Mouse (Mus musculus): ENCODE results near the gene Eif2s2.
"Not testable (repeated sequence)": the region's sequence is repeated elsewhere in the genome, so short reads cannot be mapped to it uniquely, and the experiment has no call there.

Gene Eif2s2

GRCm38 (mm10) chr2:154892201-154893044 lies at the start of gene Eif2s2:
Gene Eif2s2, minus strand, starts transcription at chr2:154892935.
- peak; percentile 91 for DNase-seq (ENCODE audit: low spot score)

GRCm38 (mm10) chr2:154941952-154942351 lies 49.2 kb upstream of the Eif2s2 start:
- no peak for DNase-seq (ENCODE audit: low spot score)

DNA sequence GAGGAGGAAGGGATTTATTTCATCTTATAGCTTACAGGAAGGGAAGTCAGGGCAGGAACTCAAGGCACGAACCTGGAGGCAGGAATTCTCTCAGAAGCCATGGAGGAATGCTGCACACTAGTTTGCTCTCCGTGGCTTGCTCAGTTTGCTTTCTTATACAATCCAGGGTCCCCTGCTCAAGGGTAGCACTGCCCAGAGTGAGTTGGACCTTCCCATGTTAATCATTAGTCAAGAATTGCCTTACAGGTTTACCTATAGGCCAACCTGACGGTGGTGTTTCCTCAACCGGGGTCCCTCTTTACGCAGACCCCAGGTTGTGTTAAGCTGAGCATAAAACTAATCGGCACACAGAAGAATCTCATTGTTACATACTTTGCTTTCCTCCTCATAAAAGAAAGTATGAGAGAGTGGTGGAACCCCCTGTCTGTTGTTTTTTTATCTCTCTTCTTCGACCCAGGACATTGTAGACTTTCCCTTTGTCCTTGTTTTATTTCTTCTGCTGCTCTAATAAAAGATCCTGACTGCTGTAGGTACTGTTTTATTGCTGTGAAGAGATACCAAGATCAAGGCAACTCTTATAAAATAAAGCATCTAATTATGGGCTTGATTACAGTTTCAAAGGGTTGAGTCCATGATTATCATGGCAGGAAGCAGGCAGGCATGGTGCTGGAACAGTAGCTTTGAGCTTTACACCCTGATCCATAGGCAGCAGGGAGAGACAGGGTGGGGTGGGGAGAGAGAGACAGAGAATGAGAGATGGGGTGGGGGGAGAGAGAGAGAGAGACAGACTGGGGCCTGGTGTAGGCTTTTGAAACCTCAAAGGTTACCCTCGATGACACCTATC lies 45.0 kb upstream of the Eif2s2 start:
- DNase-seq (ENCODE audit: low spot score) = no peak

GRCm38 (mm10) chr2:154936536-154937155 lies 43.9 kb upstream of the Eif2s2 start:
- no peak for DNase-seq (ENCODE audit: low spot score)

- no peak for DNase-seq (ENCODE audit: low spot score)
Measured at GRCm38 (mm10) chr2:154936106-154936505, 43.4 kb upstream of the Eif2s2 start.

- no peak for DNase-seq (ENCODE audit: low spot score)
Measured at GRCm38 (mm10) chr2:154933884-154934283, 41.1 kb upstream of the Eif2s2 start.

GRCm38 (mm10) chr2:154928298-154928697 lies 35.6 kb upstream of the Eif2s2 start:
- DNase-seq (ENCODE audit: low spot score) = no peak

GRCm38 (mm10) chr2:154926843-154927242 lies 34.1 kb upstream of the Eif2s2 start:
- no peak for DNase-seq (ENCODE audit: low spot score)

DNA sequence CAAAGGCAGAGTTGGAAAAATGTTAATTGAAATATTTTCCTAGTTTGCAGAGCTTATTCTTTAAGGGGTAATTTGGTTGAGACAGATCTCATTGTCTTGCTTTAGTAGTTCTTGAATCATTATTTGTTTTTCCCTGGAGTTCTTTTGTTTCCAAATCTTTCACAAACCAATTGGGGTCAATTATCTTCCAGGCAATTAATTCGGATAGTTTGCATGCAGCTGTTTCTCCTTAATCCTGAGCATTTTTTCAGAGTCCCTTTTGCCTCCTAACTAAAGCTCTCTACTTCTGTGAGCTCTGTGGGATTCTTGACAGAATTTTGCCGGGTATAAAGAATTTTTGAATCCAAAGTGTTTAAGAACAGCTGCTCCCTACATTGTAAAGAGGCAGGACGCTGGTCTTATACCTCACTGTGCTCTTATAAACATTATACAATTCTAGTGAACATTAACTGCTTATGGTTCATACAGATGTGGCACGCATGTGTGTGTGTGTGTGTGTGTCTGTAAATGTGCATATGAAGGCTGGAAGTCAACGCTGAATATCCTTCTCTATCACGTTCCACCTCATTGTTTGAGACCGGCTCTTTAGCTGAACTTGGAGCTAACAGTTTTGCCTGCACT lies 32.8 kb upstream of the Eif2s2 start:
- DNase-seq (ENCODE audit: low spot score) = no peak

GRCm38 (mm10) chr2:154922134-154922533 lies 29.4 kb upstream of the Eif2s2 start:
- not testable (repeated sequence) for DNase-seq (ENCODE audit: low spot score)

DNA sequence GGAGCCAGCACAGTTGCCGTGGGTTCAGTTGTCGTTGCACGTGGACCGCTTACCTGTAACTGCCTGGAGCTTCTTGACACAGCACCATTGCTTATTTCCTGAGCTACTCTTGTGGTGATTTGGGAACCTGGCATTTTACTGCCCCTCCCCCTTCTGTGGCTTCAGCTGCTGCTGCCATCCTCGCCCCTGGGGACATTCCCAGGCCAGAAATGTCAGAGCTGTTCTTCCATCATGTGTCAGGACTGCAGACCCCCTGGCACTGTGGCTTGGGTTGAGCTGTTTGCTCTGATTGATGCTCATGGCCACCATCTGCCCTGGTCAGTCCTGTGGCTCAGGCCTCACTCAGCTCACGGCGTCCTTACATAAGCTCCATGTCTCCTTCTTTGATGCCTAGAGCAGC lies 28.2 kb upstream of the Eif2s2 start:
- no peak for DNase-seq (ENCODE audit: low spot score)

DNA sequence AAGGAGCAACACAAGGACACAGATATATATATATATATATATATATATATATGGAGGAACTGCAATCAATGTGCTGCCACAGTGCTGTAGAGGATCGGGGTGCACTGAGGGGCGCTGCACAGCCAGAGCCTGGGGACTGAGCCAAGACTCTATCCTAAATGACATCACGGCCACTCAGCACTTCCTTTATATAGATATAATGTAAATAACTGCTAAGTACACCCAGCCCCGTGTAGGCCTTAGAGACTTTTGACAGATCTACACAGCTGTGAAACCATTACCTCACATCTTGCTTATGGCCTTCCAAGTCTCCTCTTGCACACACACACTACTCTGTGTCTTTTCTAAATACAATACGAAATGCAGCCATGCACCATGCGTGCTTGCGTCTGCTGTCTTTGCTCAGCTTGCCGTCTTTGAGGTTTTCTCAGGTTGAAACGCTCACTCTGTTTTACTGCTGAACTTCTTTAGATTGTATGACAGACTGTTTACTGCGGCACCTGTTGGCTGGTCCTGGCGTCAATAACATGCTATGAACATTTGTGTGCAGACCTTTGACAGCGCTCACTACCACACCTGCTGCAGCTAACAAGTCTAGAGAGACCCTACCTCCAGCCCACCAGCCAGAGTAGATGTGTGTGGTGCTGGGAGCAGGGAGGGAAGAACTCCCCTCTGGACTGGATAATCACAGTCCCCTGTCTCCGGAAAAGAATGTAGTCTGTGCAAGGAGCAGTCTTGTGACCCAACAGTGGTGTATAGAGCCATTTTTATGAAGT lies 25.3 kb upstream of the Eif2s2 start:
- DNase-seq (ENCODE audit: low spot score) = no peak

- DNase-seq (ENCODE audit: low spot score) = no peak
Measured at GRCm38 (mm10) chr2:154916547-154916946, 23.8 kb upstream of the Eif2s2 start.

GRCm38 (mm10) chr2:154915922-154916541 lies 23.3 kb upstream of the Eif2s2 start:
- DNase-seq (ENCODE audit: low spot score) = no peak

DNA sequence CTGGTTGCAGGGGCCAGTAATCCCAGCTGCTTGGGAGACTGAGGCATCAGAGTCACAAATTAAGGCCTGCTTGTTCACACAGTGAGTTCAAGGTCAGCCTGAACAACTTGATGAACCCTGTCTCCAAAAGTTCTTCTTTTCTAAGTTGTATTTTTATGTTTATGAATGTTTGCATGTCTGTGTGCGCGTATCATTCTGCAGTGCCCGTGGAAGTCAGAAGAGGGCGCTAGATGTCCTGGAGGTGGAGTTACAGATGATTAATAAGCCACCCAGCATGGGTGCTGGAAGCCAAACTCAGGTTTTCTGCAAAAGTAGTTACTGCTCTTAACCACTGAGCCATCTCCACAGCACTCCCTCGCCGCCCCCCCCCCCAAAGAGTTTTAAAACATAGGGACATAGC lies 17.1 kb upstream of the Eif2s2 start:
- no peak for DNase-seq (ENCODE audit: low spot score)

DNA sequence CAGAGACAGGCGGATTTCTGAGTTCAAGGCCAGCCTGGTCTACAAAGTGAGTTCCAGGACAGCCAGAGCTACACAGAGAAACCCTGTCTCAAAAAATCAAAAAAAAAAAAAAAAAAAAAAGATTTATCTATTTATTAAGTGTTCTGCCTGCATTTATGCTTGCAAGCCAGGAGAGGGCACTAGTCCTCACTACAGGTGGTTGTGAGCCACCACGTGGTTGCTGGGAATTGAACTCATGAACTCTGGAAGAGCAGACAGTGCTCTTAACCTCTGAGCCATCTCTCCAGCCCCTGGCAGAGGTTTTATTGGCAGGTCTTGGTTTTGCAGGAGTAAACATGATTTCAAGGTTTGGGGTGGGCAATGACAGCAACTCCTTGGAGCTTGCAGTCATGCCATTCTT lies 15.5 kb upstream of the Eif2s2 start:
- DNase-seq (ENCODE audit: low spot score) = not testable (repeated sequence)

DNA sequence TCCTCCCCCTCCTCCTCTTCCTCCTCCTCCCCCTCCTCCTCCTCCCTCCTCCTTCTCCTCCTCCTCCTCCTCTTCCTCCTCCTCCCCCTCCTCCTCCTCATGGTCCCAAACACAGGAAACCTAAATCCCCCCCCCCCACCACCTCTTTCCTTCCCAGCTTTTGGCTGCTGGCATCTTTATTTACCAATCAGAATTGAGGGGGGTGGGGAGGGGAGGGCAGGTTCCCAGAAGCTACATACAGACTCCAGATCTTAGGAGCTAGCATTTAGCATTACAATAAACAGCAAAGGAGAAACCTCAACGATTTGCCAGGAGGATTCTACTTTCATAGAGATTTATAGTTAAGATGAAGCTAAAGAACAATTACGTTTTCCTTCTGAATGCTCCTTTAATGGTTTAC lies 13.1 kb upstream of the Eif2s2 start:
- no peak for DNase-seq (ENCODE audit: low spot score)

- no peak for DNase-seq (ENCODE audit: low spot score)
Measured at GRCm38 (mm10) chr2:154902111-154902510, 9.4 kb upstream of the Eif2s2 start.

DNA sequence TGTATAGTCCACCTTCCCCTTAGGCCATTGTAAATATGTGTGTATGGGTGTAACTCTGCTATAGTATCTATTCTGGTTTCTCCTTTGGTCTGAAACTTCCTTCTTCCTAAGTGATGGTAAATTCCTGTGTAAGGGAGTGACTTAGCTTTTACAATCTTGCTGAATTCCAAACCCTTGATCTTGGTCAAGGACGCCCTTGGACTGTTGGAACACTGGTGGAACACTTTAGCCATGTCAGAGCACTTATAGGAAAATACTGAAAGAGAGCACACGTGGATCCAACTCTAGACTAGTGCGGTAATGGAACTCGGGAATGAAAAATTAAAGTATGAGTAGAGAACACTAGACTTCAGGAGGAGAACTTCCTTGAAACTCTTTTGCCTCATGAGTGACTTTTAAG lies 6.7 kb upstream of the Eif2s2 start:
- not testable (repeated sequence) for DNase-seq (ENCODE audit: low spot score)

DNA sequence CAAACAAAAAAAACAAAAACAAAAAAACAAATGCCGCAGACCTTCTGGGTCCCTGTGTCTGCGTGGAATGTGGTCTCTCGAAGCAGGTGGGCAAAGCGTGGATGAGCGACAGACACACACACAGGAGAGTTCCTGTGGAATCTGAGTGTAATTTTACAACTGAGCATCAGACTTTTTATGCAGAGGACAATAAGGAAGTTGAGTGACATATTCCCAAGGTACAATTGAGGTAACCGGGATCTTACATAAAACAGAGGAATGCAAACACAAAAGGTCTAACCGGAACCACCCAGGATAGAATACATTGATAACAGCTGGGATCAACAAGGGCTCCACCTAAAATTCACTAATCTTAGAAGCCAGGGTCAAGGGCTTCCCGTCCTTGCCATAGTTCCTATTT lies 6.3 kb upstream of the Eif2s2 start:
- DNase-seq (ENCODE audit: low spot score) = not testable (repeated sequence)

GRCm38 (mm10) chr2:154893548-154893947 lies 813 bp upstream of the Eif2s2 start:
- no peak for DNase-seq (ENCODE audit: low spot score)
